Mouse (Mus musculus): ENCODE results near the gene Crebl2.

DNA sequence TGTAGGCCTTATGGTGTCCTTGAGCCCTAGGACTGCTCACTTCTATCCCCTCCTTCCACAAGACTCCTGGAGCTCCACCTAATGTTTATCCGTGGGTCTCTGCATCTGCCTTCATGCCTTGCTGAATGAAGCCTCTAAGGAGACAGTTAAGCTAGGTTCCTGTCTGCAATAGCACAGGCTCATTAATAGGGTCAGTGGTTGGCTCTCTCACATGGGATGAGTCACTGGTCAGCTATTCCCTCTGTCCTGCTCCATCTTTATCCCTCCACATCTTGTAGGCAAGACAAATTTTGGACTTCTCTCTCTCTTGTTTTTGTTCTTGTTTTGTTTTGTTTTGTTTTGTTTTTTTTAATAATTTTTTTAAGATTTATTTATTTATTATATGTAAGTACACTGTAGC is 75.9 kb downstream of the Crebl2 start:
- no peak for TF ChIP-seq POLR2A (IDR thresholded peaks at IDR 0.05; ENCODE audit: borderline replicate concordance, insufficient read depth, low read length)
- TF ChIP-seq CTCF (IDR thresholded peaks at IDR 0.05; ENCODE audit: borderline replicate concordance, insufficient read depth, low read depth, low read length) = no peak
